Mouse (Mus musculus): ENCODE data around the gene Tspyl3. TPM values are rescaled to one million over a fixed set of nuclear protein-coding genes. Genes with fewer than 3 reads are reported as not detected.
A peak's percentile ranks its signal among the peaks of the same experiment; 100 is the strongest.

Gene Tspyl3
- total and polyA plus RNA-seq, 3 experiments = 4.3 to 47.3 (median 9.8) TPM

DNA sequence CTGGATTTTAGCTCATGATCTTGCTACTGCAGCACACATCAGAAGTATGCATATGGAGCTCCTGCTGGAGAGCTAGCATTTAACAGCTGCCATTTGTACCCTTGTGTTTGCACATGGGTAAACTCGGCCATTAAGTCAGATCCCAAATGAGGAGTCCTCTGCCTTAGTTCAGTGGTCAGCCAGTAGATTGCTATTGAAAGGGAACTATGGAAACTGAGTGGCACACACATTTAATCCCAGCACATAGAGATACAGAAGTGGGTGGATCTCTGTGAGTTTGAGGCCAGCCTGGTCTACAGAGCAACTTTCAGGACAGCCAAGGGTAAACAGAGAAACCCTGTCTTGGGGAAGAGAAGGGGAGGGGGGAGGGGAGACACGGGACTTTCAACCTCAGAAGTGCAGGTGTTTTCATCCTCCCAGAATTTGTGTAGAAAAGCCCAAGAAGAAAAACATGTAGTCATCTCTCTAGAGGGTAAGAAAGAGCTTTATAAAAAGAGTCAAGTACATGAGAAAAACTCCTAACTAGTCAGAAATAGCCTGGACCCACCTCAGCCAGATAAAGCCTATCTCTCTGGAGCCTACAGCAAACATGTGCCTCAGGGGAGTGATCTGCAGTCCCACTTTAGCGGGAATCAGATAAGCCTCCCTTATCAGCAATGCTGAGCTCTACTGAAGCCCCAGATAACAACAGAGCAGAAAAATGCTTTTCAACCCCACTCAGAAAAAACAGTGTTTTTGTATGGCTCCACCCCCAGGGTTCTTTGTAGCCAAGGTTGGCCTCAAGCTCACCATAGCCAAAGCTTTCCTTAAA, 34.8 kb upstream of the Tspyl3 start (continued):
- peak; percentile 17; the same call in 1 of the 2 replicates for TF ChIP-seq TAL1 (IDR thresholded peaks at IDR 0.05; ENCODE audit: low read length)
- TF ChIP-seq CHD1 (IDR thresholded peaks at IDR 0.05; ENCODE audit: low read depth, low read length) = no peak
- TF ChIP-seq USF2 (IDR thresholded peaks at IDR 0.05; ENCODE audit: borderline replicate concordance in 1 of 2, insufficient read depth in 1 of 2, low read depth in 1 of 2, low read length in 2 of 2) = no peak
- TF ChIP-seq POLR2A (IDR thresholded peaks at IDR 0.05; ENCODE audit: control insufficient read depth in 1 of 2, insufficient read depth in 1 of 2, low read depth in 1 of 2, low read length in 2 of 2, poor library complexity in 1 of 2) = no peak
- peak; percentile 89 to 93 for TF ChIP-seq EP300 (IDR thresholded peaks at IDR 0.05; ENCODE audit: low read depth in 1 of 2, low read length in 2 of 2)
- TF ChIP-seq CHD2 (IDR thresholded peaks at IDR 0.05; ENCODE audit: low read length) = no peak
- TF ChIP-seq USF1 (IDR thresholded peaks at IDR 0.05; ENCODE audit: low read depth, low read length) = peak; percentile 33; the same call in 1 of the 2 replicates
- peak; percentile 73; the same call in 1 of the 2 replicates for TF ChIP-seq ZNF384 (IDR thresholded peaks at IDR 0.05; ENCODE audit: low read depth, low read length)
- TF ChIP-seq BHLHE40 (IDR thresholded peaks at IDR 0.05; ENCODE audit: borderline replicate concordance, low read depth, low read length) = peak; percentile 86
- TF ChIP-seq SIN3A (IDR thresholded peaks at IDR 0.05; ENCODE audit: low read length) = no peak; the same call in 1 of the 2 replicates
- no peak for TF ChIP-seq JUND (IDR thresholded peaks at IDR 0.05; ENCODE audit: low read depth, low read length)
- no peak for TF ChIP-seq SMC3 (IDR thresholded peaks at IDR 0.05; ENCODE audit: low read depth, low read length)
- 0 out of 2 replicates have a peak, but pooled peaks have one; percentile 20 for TF ChIP-seq MEF2A (IDR thresholded peaks at IDR 0.05; ENCODE audit: extremely low read depth, insufficient replicate concordance, low read depth, low read length, poor library complexity, severe bottlenecking)
- TF ChIP-seq MAX (IDR thresholded peaks at IDR 0.05; ENCODE audit: low read length) = no peak
- no peak for TF ChIP-seq GABPA (IDR thresholded peaks at IDR 0.05; ENCODE audit: low read depth, low read length)
- peak; percentile 99 for TF ChIP-seq GATA1 (IDR thresholded peaks at IDR 0.05; ENCODE audit: low read depth, low read length)
- no peak for TF ChIP-seq KAT2A (conservative IDR thresholded peaks at IDR 0.05; ENCODE audit: low read depth, low read length)
- TF ChIP-seq POLR2AphosphoS2 (IDR thresholded peaks at IDR 0.05; ENCODE audit: low read length) = no peak; the same call in 1 of the 2 replicates
- TF ChIP-seq MYB (IDR thresholded peaks at IDR 0.05; ENCODE audit: low read depth, low read length) = no peak
- no peak for TF ChIP-seq ZKSCAN1 (IDR thresholded peaks at IDR 0.05; ENCODE audit: low read depth, low read length)
- no peak for TF ChIP-seq UBTF (IDR thresholded peaks at IDR 0.05; ENCODE audit: borderline replicate concordance, insufficient read depth, low read depth, low read length)
- no peak for TF ChIP-seq E2F4 (IDR thresholded peaks at IDR 0.05; ENCODE audit: borderline replicate concordance, low read depth, low read length)
- TF ChIP-seq ELF1 (IDR thresholded peaks at IDR 0.05; ENCODE audit: low read depth, low read length) = no peak
- no peak for TF ChIP-seq RAD21 (IDR thresholded peaks at IDR 0.05; ENCODE audit: low read depth, low read length)
- TF ChIP-seq POLR2AphosphoS5 (IDR thresholded peaks at IDR 0.05; ENCODE audit: borderline replicate concordance, low read depth, low read length) = no peak
